Mouse (Mus musculus) thymus, adult 2 months (tissue): ENCODE measurements around the gene Pdgfb. TPM values are rescaled to one million over a fixed set of nuclear protein-coding genes. Genes with fewer than 3 reads are reported as not detected.

Experiments used
- DNase-seq: peaks from one replicate; pipeline ENCODE4 v3.0.0; 2021
- H3K27ac ChIP-seq: fragments of 200-500 bp; 2 replicates; pipeline ENCODE4 v1.5.1; 2012; ENCODE audit warnings: low read length, control low read depth; ENCODE audit not compliant: control insufficient read depth, insufficient read depth
- H3K27me3 ChIP-seq: fragments of 200-500 bp; 2 replicates; pipeline ENCODE4 v1.6.1; 2012; ENCODE audit warnings: mild to moderate bottlenecking, low read length, moderate library complexity, mixed read lengths; ENCODE audit not compliant: control insufficient read depth, insufficient read depth
- H3K36me3 ChIP-seq: fragments of 200-500 bp; 2 replicates; pipeline ENCODE4 v1.6.1; 2012; ENCODE audit warnings: mild to moderate bottlenecking, low read length, moderate library complexity; ENCODE audit not compliant: control insufficient read depth, insufficient read depth
- H3K4me1 ChIP-seq: fragments of 200-500 bp; replicated peaks from 2 replicates; pipeline ENCODE4 v1.6.1; 2012; ENCODE audit warnings: low read length; ENCODE audit not compliant: control insufficient read depth, insufficient read depth
- H3K4me3 ChIP-seq: fragments of 200-500 bp; 2 replicates; pipeline ENCODE4 v1.5.1; 2012; ENCODE audit warnings: mild to moderate bottlenecking, low read length, control low read depth, moderate library complexity; ENCODE audit not compliant: control insufficient read depth, insufficient read depth
- CTCF ChIP-seq: fragments of 200-500 bp; IDR thresholded peaks from 2 replicates; pipeline ENCODE4 v1.5.1; 2012; ENCODE audit warnings: mild to moderate bottlenecking, control low read depth, low read length, moderate library complexity, borderline replicate concordance; ENCODE audit not compliant: control insufficient read depth, poor library complexity, insufficient read depth; ENCODE audit errors: extremely low read depth
- POLR2A ChIP-seq: fragments of 200-500 bp; IDR thresholded peaks from 2 replicates; pipeline ENCODE4 v1.6.1; 2012; ENCODE audit warnings: mild to moderate bottlenecking, low read length, control low read depth, moderate library complexity; ENCODE audit not compliant: control insufficient read depth, poor library complexity, insufficient read depth; ENCODE audit errors: extremely low read depth
- WGBS: fragments of 180-500 bp; shearing (Covaris S2); methylation state at CpG from one replicate; pipeline ENCODE4 v1.1.7; 2018; 5-methylcytosine and 5-hydroxymethylcytosine counted together
- polyA plus RNA-seq: library from polyadenylated mRNA; depleted of rRNA; stranded (reverse); fragments of >200 nt; gene quantifications from 2 replicates; pipeline ENCODE4 v1.2.3, GENCODE M21; 2012

The Pdgfb gene
- polyA plus RNA-seq, 1 experiment = 11.6 TPM

DNA sequence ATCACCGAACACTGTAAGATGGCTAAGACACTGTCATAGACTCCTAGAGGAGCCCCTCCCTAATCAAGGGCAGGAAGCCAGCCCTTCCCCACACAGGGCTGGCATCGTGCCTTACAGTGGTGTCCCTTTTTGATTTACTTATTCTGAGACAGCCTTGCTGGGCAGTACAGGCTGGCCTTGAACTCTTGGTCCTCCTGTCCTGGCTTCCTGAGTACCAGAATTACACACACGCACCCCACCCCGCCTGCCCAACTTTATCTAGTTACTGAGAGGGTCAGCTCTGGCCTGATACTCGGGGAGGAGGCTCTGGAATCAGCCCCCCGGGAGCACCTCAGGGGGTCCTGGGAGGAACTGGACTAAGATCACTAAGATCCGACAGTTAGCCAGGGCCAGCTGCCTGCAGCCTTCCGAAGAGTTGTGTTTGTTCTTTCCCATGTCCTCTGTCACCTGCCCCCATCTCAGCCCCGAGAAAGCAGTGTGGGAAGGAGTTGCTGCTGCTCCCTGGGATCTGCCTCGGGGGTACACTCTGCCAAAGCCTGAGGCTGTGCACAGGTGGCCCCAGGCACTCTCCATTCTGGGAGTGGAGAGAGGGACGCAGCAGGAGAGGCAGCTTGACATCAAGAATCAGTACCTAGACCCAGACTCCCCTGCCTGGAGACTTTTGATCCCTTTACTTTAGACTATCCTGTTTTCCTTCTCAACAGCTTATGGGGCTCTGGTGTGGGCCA is 62.1 kb downstream of the Pdgfb start:
- no peak overlapping the region for H3K27ac ChIP-seq

GRCm38 (mm10) chr15:79951730-79952503 is 62.9 kb downstream of the Pdgfb start:
- Histone ChIP-seq H3K27ac (no peak overlapping the region), H3K27me3 (no peaks in the 10 kb centered on the region), H3K36me3 (no peaks in the 10 kb centered on the region), H3K4me1 (peaks cover 21% of the 10 kb centered on the region), H3K4me3 (no peak overlapping the region)
- 90% methylated on average over 14 of the region's 14 CpGs for WGBS
- TF ChIP-seq POLR2A = no peak
- no peak for TF ChIP-seq CTCF
- DNase-seq = no peak

More for the DNA sequence above, 62.1 kb downstream of the Pdgfb start:
- H3K4me1 ChIP-seq = peaks cover 22% of the 10 kb centered on the region
- no peaks in the 10 kb centered on the region for H3K27me3 ChIP-seq
- TF ChIP-seq CTCF (no peak), POLR2A (no peak)
- no peak overlapping the region for H3K4me3 ChIP-seq
- DNase-seq = no peak
- WGBS = 78% methylated on average over 11 of the region's 11 CpGs
- H3K36me3 ChIP-seq = no peaks in the 10 kb centered on the region

GRCm38 (mm10) chr15:79951226-79951625 is 63.6 kb downstream of the Pdgfb start:
- H3K36me3 ChIP-seq = no peaks in the 10 kb centered on the region
- peaks cover 15% of the 10 kb centered on the region for H3K4me1 ChIP-seq
- H3K4me3 ChIP-seq = no peak overlapping the region
- 94% methylated on average over 6 of the region's 6 CpGs for WGBS
- no peak for DNase-seq
- TF ChIP-seq POLR2A (no peak), CTCF (no peak)
- no peaks in the 10 kb centered on the region for H3K27me3 ChIP-seq
- no peak overlapping the region for H3K27ac ChIP-seq

DNA sequence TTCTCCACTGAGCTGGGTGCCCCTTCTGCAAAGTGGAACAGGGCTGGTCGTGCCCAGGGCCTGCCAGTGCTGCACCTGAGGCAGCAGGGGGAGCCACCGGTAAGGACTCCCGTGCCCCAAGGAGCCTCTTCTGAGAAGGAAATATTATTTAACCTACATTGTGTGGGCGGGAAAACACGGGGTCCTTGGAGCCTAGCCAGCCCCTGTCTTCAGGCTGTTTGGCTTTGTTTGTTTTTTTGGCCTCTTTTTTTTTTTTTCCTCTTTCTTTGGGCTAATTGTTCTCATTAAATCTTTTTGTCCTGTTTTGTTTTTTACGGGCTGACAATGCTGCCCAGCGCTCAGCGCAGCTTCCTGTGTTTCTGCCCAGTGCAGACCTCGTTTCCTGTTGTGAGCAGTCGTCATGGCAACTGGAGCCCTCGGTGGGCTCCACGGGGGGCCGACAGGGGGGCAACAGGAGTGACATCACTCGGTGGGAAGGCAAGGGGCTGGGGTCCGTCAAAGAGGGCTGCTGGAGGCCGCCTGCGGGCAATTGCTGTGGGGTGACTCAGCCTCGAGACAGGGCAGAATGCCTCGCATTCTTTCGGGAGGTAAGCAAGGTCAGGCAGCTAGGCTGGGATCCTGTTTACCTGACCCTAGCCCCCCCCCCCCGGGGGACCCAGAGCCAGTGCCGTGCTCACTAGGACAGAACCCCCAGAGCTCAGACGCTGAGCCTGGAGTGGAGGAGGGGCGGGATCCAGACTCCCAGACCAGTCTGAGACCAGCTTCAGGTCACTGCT is 64.3 kb downstream of the Pdgfb start:
- Histone ChIP-seq H3K27me3 (no peaks in the 10 kb centered on the region), H3K36me3 (no peaks in the 10 kb centered on the region), H3K27ac (no peak overlapping the region), H3K4me3 (peak overlapping the region; percentile 47), H3K4me1 (peaks cover 15% of the 10 kb centered on the region)
- peak; percentile 85 for DNase-seq
- whole genome bisulfite sequencing = 7% methylated on average over 24 of the region's 24 CpGs
- TF ChIP-seq CTCF = peak; percentile 87
- peak; percentile 28; the same call in 1 of the 2 replicates for TF ChIP-seq POLR2A

DNA sequence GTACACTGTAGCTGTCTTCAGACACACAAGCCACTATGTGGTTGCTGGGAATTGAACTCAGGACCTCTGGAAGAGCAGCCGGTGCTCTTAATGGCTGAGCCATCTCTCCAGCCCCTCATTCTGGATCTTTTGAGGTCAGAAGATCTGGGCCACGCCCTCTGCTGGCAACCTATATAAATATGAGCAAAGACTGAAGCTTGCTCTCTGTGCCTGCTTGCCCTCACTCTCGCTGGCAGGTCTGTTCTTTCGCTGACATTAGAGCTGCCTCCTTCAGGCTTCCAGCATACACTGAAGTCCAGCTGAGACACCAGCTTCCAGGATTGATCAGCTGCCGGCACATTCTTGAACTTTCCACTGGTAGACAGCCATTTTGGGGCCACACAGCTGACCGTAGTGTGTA is 67.1 kb downstream of the Pdgfb start:
- no peaks in the 10 kb centered on the region for H3K36me3 ChIP-seq
- no peak for DNase-seq
- WGBS = 81% methylated on average over 6 of the region's 6 CpGs
- peaks cover 15% of the 10 kb centered on the region for H3K4me1 ChIP-seq
- no peaks in the 10 kb centered on the region for H3K27me3 ChIP-seq
- no peak overlapping the region for H3K4me3 ChIP-seq
- H3K27ac ChIP-seq = no peak overlapping the region
- TF ChIP-seq POLR2A = no peak
- no peak for TF ChIP-seq CTCF

- no peaks in the 10 kb centered on the region for H3K27me3 ChIP-seq
- WGBS = 91% methylated on average over 9 of the region's 9 CpGs
- H3K27ac ChIP-seq = no peak overlapping the region
- no peak overlapping the region for H3K4me3 ChIP-seq
- H3K4me1 ChIP-seq = peaks cover 15% of the 10 kb centered on the region
- no peaks in the 10 kb centered on the region for H3K36me3 ChIP-seq
- TF ChIP-seq CTCF (peak; percentile 49; the same call in 1 of the 2 replicates), POLR2A (no peak)
- peak; percentile 43 for DNase-seq
Measured at GRCm38 (mm10) chr15:79946790-79947189, 68.0 kb downstream of the Pdgfb start.
